Mouse (Mus musculus): ENCODE data around the gene Bace2.

- TF ChIP-seq POLR2A (IDR thresholded peaks at IDR 0.05; ENCODE audit: borderline replicate concordance, insufficient read depth, low read length), result no peak
- no peak for TF ChIP-seq CTCF (IDR thresholded peaks at IDR 0.05; ENCODE audit: borderline replicate concordance, insufficient read depth, low read depth, low read length)
These were observed 9.6 kb downstream of the Bace2 start for GRCm38 (mm10) chr16:97366141-97366540.
